Mouse (Mus musculus) kidney, embryonic 16.5 days (tissue): Measurements from ENCODE around the gene Amigo1. TPM values are rescaled to one million over a fixed set of nuclear protein-coding genes. Genes with fewer than 3 reads are reported as not detected.

Source experiments
- ATAC-seq: fragments of 200-750 bp; cut with Nextera tagmentation; 2 replicates; pipeline ENCODE4 v1.8.0; 2017; ENCODE audit warnings: moderate TSS enrichment; ENCODE audit not compliant: low FRiP score, low TSS enrichment
- H3K27ac ChIP-seq: fragments of 300-500 bp; sonication (generic); 2 replicates; pipeline ENCODE4 v1.5.1; 2014; ENCODE audit warnings: low read length
- H3K27me3 ChIP-seq: fragments of 300-500 bp; sonication (generic); 2 replicates; pipeline ENCODE4 v1.6.1; 2014; ENCODE audit warnings: low read length, control low read depth, mixed read lengths; ENCODE audit not compliant: insufficient read depth
- H3K36me3 ChIP-seq: fragments of 300-500 bp; sonication (generic); 2 replicates; pipeline ENCODE4 v1.6.1; 2014; ENCODE audit warnings: low read length, control low read depth, mixed read lengths; ENCODE audit not compliant: insufficient read depth
- H3K4me1 ChIP-seq: fragments of 300-500 bp; sonication (generic); 2 replicates; pipeline ENCODE4 v1.6.1; 2014; ENCODE audit warnings: low read length, control low read depth, mixed read lengths; ENCODE audit not compliant: insufficient read depth
- H3K4me2 ChIP-seq: fragments of 300-500 bp; sonication (generic); replicated peaks from 2 replicates; pipeline ENCODE4 v1.6.1; 2014; ENCODE audit warnings: low read depth, low read length
- H3K4me3 ChIP-seq: fragments of 300-500 bp; sonication (generic); 2 replicates; pipeline ENCODE4 v1.5.1; 2014; ENCODE audit warnings: mild to moderate bottlenecking, low read length
- H3K9ac ChIP-seq: fragments of 300-500 bp; sonication (generic); replicated peaks from 2 replicates; pipeline ENCODE4 v1.6.1; 2014; ENCODE audit warnings: low read length
- H3K9me3 ChIP-seq: fragments of 300-500 bp; sonication (generic); 2 replicates; pipeline ENCODE4 v1.6.1; 2016; ENCODE audit warnings: low read length, control low read depth
- WGBS: fragments of 180-500 bp; shearing (Covaris S2); extraction: QIAGEN DNeasy Blood & Tissue Kit; methylation state at CpG from one replicate; pipeline ENCODE4 v1.1.7; 2014; 5-methylcytosine and 5-hydroxymethylcytosine counted together
- polyA plus RNA-seq: library from polyadenylated mRNA; unstranded; fragments of >200 nt; fragmentation: Nextera tagmentation; extraction: Ambion mirVana; gene quantifications from 2 replicates; pipeline ENCODE4 v1.2.1, GENCODE M21; 2015

The Amigo1 gene
- polyA plus RNA-seq, 1 experiment from 2014 or later, result 5.8 TPM

DNA sequence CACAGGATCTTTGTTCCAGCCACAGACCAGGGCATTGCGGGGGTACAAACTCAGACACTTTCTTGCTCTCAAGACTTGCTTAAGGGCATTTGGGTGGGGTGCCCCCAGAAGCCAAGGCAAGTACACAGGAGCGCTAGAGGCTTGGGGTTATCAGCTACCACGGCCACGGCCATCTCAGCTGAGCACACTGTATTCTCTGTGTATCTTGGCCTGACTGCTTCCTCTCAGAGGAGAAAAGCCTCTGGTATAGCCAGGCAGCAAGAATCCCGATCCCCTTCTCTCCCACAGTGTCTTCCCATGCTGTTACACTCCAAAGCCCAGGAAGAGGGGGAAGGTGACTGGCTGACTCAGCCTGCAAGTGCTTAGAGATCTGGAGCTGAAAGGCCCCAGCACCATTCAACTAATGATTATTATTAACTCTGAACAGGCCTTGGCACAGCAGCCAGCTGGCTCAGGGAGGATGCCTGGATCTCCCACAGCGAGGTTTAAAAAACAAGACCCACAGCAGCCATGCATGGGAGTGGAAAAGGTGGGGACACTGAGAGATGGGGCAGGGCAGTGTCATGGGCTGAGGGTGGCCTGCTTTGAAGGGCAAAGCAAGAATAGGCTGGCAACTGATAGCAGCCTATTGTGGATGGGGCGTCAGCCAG is 9.9 kb downstream of the Amigo1 start:
- peaks cover 39% of the 10 kb centered on the region for H3K4me1 ChIP-seq
- H3K4me2 ChIP-seq, result no peak overlapping the region

DNA sequence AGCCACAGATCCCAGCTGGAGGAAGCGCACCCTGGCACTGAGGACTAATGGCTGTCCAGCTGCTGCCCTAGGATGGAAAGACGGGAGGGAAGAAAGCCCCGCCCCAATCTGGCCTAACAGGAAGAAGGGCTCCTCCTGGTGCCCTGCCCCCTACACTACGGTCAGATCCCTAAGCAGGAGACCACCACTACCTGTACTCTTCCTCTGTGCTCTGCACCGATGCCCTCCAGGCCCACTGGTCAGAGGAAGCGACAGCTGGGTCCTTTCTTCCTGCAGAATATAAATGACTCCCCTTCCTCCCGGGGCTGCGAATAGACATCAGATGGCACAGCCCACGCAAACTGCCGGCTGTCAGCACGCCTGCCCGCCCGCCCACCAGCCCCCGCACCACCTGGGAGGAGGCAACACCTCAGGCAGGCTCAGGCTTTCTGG is 10.9 kb downstream of the Amigo1 start:
- H3K36me3 ChIP-seq, result no peaks in the 10 kb centered on the region
- peak overlapping the region; percentile 11; the same call in 1 of the 2 replicates for H3K4me3 ChIP-seq
- WGBS, result 4% methylated on average over 14 of the region's 14 CpGs
- H3K27me3 ChIP-seq, result no peaks in the 10 kb centered on the region
- H3K4me1 ChIP-seq, result peaks cover 42% of the 10 kb centered on the region
- H3K9ac ChIP-seq, result peak overlapping the region; percentile 53
- H3K9me3 ChIP-seq, result no peaks in the 10 kb centered on the region
- peak; percentile 59 for ATAC-seq
- H3K27ac ChIP-seq, result peak overlapping the region; percentile 61
- H3K4me2 ChIP-seq, result peak overlapping the region; percentile 48

More for the DNA sequence above, 9.9 kb downstream of the Amigo1 start:
- H3K27me3 ChIP-seq, result no peaks in the 10 kb centered on the region
- ATAC-seq, result no peak
- H3K27ac ChIP-seq, result peak overlapping the region; percentile 61; the same call in 1 of the 2 replicates
- peak overlapping the region; percentile 25 for H3K9ac ChIP-seq
- H3K36me3 ChIP-seq, result no peaks in the 10 kb centered on the region
- 69% methylated on average over 7 of the region's 7 CpGs for WGBS
- no peak overlapping the region for H3K4me3 ChIP-seq
- no peaks in the 10 kb centered on the region for H3K9me3 ChIP-seq

DNA sequence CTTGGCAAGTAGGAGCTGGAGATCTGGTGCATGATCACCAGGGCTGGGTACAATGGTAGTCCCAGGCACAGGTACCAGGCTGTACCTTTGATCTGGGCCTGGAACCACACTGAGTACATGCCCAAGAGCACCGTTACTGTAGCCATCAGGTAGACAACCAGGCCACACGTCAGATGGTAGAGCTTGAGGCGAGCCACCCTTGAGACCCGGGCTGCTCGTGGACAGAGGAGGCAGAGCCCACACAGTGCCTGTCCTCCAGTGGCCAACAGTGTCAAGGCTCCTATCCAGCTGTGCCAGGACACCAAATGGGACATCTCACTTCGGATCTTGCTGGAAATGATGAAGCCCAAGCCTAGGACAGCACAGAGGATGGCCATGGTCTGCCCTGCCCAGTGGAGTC is 13.1 kb downstream of the Amigo1 start:
- no peaks in the 10 kb centered on the region for H3K9me3 ChIP-seq
- no peak overlapping the region for H3K27ac ChIP-seq
- H3K4me1 ChIP-seq, result peaks cover 42% of the 10 kb centered on the region
- no peak overlapping the region for H3K4me2 ChIP-seq
- H3K27me3 ChIP-seq, result no peaks in the 10 kb centered on the region
- H3K4me3 ChIP-seq, result no peak overlapping the region
- no peak for ATAC-seq
- H3K9ac ChIP-seq, result no peak overlapping the region
- H3K36me3 ChIP-seq, result peaks cover 10% of the 10 kb centered on the region; the same call in 1 of the 2 replicates
- WGBS, result 88% methylated on average over 6 of the region's 6 CpGs

DNA sequence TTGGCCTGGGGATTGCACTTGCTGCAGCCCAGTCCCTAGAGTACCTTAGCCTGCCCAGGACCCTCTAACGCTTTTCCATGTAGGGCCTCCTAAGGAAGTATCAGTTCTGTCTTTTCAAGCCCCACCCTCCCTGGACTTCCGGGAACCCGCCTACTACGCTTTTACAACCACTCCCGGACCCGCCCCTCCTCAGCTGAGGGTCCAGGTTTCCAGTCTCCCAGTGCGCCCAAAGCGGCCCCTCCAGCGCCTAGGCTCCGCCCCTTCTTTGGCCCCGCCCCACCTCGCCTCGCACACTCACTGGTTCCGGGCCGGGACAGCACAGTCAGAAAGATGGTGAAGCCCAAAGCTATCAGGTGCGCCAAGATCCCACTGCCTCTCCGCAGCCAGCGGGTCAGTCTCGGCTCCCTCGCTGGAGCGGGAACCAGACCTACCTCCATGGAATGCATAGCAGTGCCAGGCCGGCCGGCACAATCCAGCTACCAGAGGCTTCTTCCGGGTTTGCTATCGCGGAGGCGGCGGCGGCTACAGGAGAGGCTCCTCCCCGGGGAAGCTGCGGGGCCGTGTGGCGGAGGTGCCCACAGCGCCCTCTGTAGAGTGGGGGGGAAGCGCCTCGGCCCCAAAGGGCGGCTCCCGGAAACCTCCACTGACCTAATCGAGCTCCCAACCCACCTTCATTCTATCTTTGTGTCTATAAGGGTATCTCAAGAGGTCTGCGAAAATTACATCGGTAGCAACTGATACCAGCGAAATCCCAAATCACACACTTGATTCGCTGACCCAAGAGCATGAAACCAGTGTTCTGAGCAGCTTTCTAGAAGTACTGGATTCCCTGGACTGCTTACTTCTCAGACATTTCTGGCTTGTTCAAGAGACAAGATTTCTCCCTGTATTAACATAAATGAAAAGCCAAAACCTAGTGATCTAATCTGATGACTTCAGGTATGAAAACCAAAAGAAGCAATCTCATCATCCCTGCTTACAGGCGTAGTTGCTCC is 14.5 kb downstream of the Amigo1 start, which contains the start of gene Cyb561d1:
Gene Cyb561d1 (minus strand): TSS at position 884 of the 995 bp plus-strand sequence.
- H3K36me3 ChIP-seq, result peaks cover 19% of the 10 kb centered on the region
- H3K9ac ChIP-seq, result peak within 1 kb of the TSS; percentile 76
- H3K27me3 ChIP-seq, result no peaks in the 10 kb centered on the region
- H3K9me3 ChIP-seq, result no peaks in the 10 kb centered on the region
- H3K27ac ChIP-seq, result peak within 1 kb of the TSS; percentile 92
- peaks cover 34% of the 10 kb centered on the region for H3K4me1 ChIP-seq
- 2% methylated on average over 44 of the region's 44 CpGs for WGBS
- peak; percentile 92 for ATAC-seq
- H3K4me3 ChIP-seq, result peak within 1 kb of the TSS; percentile 73
- H3K4me2 ChIP-seq, result peak within 1 kb of the TSS; percentile 71

DNA sequence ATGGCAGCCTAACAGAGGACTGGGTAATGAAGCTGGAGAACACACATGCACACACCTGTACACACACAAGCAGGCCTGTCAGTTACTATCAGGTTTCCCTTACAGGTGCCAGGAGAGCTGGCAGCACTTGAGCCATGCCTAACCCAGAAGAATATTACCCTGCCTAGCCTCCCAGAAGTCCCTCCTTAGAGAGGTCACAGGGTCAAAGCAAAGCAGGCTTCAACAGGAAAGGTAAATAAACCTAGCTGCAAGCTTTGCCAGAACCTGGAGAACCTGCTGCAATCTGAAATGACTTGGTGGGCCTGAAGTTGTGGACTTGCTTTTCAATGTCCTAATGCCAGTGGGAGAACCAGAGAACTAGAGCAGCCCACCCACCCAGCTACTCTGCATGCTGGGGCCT is 16.4 kb downstream of the Amigo1 start:
- ATAC-seq, result no peak
- H3K27ac ChIP-seq, result no peak overlapping the region

DNA sequence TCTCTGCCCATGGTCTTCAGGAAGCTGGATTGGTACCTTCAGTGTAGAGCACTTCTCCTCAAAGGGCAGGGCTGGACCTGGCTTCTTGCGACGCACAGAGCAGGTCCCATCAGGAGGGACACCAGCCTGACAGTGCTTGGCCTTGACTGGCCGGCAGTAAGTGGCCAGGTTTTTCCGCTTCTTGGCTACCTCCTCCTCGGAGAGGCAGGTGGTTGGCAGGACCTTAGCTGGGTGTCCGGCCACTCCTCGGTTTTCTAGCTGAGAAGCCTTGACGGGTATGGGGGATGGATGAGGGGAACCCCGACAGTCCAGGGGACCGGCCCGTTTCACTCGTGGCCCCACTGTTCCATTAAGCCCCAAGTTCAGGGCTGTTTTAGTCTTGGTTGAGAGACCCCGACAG is 17.1 kb downstream of the Amigo1 start:
- Histone ChIP-seq H3K9me3 (no peaks in the 10 kb centered on the region), H3K4me1 (peaks cover 18% of the 10 kb centered on the region), H3K9ac (no peak overlapping the region), H3K36me3 (peaks cover 35% of the 10 kb centered on the region), H3K4me3 (no peak overlapping the region), H3K27me3 (no peaks in the 10 kb centered on the region), H3K4me2 (no peak overlapping the region), H3K27ac (no peak overlapping the region)
- ATAC-seq, result no peak
- WGBS, result 92% methylated on average over 13 of the region's 13 CpGs

More for the DNA sequence above, 16.4 kb downstream of the Amigo1 start:
- H3K9ac ChIP-seq, result no peak overlapping the region
- no peaks in the 10 kb centered on the region for H3K27me3 ChIP-seq
- H3K4me2 ChIP-seq, result no peak overlapping the region
- H3K4me3 ChIP-seq, result no peak overlapping the region
- peaks cover 35% of the 10 kb centered on the region for H3K36me3 ChIP-seq
- peaks cover 19% of the 10 kb centered on the region for H3K4me1 ChIP-seq
- no peaks in the 10 kb centered on the region for H3K9me3 ChIP-seq

DNA sequence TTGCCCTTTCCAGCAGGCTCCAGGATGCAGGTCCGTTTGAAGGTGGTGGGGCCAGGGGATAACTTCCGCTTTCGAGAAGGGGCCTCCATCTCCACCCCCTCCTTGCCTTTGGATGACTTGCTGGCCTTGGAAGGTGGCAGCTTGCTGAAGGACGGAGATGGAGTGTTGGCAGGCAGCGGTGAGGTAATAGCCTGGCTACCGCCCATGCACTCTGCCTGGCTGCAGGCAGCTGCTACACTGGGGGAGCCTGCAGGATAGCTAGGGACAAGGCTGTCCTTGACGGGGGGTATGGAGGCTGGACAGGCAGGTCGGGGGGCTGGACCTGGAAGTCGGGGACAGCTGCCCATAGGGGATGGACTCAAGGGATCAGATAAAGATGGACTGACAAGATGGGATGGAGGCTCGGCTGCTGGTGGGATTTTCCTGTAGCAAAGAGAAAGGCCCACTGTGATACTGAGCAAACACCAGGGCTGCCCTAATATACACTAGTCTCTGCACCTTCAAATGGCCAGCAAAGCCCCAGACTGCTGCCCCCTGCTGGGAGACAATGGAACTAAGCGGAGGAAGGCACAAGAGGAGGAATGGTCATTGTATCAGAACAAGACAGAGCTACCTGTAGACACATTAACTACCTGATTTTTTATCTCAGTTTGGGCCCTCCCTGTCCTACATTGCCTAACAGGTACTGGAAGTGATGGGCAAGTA is 17.6 kb downstream of the Amigo1 start:
- no peak for ATAC-seq
- Histone ChIP-seq H3K27me3 (no peaks in the 10 kb centered on the region), H3K4me3 (no peak overlapping the region), H3K4me2 (no peak overlapping the region), H3K9me3 (no peaks in the 10 kb centered on the region), H3K27ac (no peak overlapping the region), H3K9ac (no peak overlapping the region), H3K4me1 (peaks cover 23% of the 10 kb centered on the region), H3K36me3 (peaks cover 35% of the 10 kb centered on the region)
- WGBS, result 77% methylated on average over 11 of the region's 11 CpGs

DNA sequence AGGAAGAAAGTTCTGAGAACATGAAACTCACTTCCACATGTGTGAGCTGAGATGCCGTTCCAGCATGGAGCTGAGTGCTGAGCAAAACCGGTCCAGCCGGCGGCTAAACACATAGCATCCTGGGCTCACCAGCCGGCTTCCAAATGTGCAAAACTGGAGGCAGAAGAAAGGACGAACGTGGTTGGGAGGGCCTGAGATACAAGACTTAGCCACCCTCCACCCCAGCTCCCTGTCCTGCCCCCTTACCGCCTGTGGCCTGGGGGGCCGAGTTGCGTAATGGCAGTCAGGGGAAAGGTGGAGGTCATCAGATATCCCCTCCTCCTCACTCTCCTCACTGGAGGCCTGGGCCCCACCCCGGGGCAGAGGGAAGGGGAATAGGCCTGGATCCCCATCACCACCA is 18.3 kb downstream of the Amigo1 start:
- WGBS, result 83% methylated on average over 11 of the region's 11 CpGs
- Histone ChIP-seq H3K36me3 (peaks cover 35% of the 10 kb centered on the region), H3K4me1 (peaks cover 28% of the 10 kb centered on the region)

DNA sequence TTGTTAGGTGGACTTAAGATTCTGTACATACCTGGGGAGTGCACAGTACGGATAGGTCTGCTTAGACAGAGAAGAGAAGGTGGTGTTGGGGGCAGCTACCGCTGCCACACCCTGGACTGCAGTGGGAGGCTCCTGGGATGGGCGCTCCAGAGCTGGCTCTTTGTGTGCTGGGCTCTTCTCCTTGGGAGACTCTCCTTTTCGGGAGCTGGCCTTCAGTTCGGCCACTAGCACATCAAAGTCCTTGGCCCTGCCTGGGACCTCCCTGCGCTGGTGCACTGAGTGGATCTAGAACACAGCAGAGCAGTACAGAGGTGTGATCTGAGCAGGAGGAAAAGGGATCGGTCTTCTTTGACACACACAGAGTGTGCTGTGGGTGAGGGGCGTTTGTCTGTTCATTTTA is 19.5 kb downstream of the Amigo1 start:
- H3K4me1 ChIP-seq, result peaks cover 25% of the 10 kb centered on the region
- WGBS, result 89% methylated on average over 8 of the region's 8 CpGs
- H3K27me3 ChIP-seq, result no peaks in the 10 kb centered on the region
- H3K36me3 ChIP-seq, result peaks cover 35% of the 10 kb centered on the region
- no peak overlapping the region for H3K4me2 ChIP-seq
- H3K9me3 ChIP-seq, result no peaks in the 10 kb centered on the region
- no peak for ATAC-seq
- H3K27ac ChIP-seq, result no peak overlapping the region
- no peak overlapping the region for H3K4me3 ChIP-seq
- H3K9ac ChIP-seq, result no peak overlapping the region

More for the DNA sequence above, 18.3 kb downstream of the Amigo1 start:
- Histone ChIP-seq H3K9ac (no peak overlapping the region), H3K9me3 (no peaks in the 10 kb centered on the region), H3K27ac (no peak overlapping the region), H3K27me3 (no peaks in the 10 kb centered on the region), H3K4me3 (no peak overlapping the region), H3K4me2 (no peak overlapping the region)
- no peak for ATAC-seq
